Mouse (Mus musculus): Measurements from ENCODE around the gene Coq9.

GRCm38 (mm10) chr8:94794368-94794767 is 43.8 kb upstream of the Coq9 start:
- no peak for TF ChIP-seq CTCF (IDR thresholded peaks at IDR 0.05; ENCODE audit: control insufficient read depth, insufficient read depth, insufficient replicate concordance, low read depth, low read length)
- no peak for TF ChIP-seq POLR2A (IDR thresholded peaks at IDR 0.05; ENCODE audit: control insufficient read depth, low read depth, low read length)

All from testis, adult 2 months (tissue).